In the genomic region with DNA sequence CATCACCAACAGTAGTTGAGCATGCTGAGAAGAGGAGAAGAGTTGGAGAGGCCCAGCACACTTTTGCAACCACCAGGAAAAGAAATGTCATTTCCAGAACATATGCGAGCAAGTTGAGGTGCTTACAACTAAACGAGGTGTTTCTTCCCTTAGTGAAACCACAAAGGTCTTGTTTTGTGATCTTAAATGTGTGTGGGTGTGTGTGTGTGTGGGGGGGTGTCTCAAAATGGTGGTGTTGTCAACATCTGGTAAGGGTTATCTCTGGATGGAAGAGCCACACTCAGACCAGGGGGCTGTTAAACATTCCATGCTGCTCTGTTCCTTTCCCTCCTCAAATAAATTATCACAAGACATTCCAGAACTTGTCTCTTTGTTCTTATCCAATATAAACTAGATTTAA, we compare ENCODE assay signal across 13 mouse cellular contexts.
"Had no signal": no experiment of that assay in that cellular context is flagged by ENCODE, and none has a peak within 500 bp of the region (broad histone marks: within the 10 kb centered on the region; RNA-seq: fewer than 3 reads in every experiment).

No protein-coding gene starts in this region.

- H3K4me1 ChIP-seq: stomach, embryonic 15.5 days had no signal

- ATAC-seq: midbrain, embryonic 13.5 days; midbrain, embryonic 15.5 days had no signal

- H3K36me3 ChIP-seq: midbrain, embryonic 13.5 days; midbrain, embryonic 15.5 days; neural tube, embryonic 12.5 days; stomach, embryonic 15.5 days had no signal

- DNase-seq: lung, adult 18-20 months; lung, embryonic 14.5 days; lung, postnatal 10 days; lung, postnatal 4 days; right cerebral cortex, postnatal 14 days; thymus, adult 2 months; thymus, postnatal 36 days had no signal

- H3K4me3 ChIP-seq: midbrain, embryonic 13.5 days; midbrain, embryonic 15.5 days; neural tube, embryonic 12.5 days; stomach, embryonic 15.5 days had no signal

- H3K9me3 ChIP-seq: midbrain, embryonic 13.5 days; midbrain, embryonic 15.5 days; neural tube, embryonic 12.5 days; stomach, embryonic 15.5 days had no signal

- H3K27ac ChIP-seq: midbrain, embryonic 13.5 days; midbrain, embryonic 15.5 days; neural tube, embryonic 12.5 days; stomach, embryonic 15.5 days; stomach, postnatal 0 days had no signal

- H3K4me2 ChIP-seq: lung, embryonic 14.5 days; midbrain, embryonic 11.5 days; midbrain, embryonic 13.5 days; midbrain, embryonic 15.5 days; neural tube, embryonic 12.5 days; stomach, embryonic 15.5 days had no signal

- H3K9ac ChIP-seq: lung, embryonic 14.5 days; midbrain, embryonic 13.5 days; midbrain, embryonic 15.5 days; neural tube, embryonic 12.5 days; stomach, embryonic 15.5 days had no signal

- H3K27me3 ChIP-seq: midbrain, embryonic 15.5 days; neural tube, embryonic 12.5 days; stomach, embryonic 15.5 days had no signal
